ENCODE assay signal across 8 mouse cellular contexts in the genomic region with DNA sequence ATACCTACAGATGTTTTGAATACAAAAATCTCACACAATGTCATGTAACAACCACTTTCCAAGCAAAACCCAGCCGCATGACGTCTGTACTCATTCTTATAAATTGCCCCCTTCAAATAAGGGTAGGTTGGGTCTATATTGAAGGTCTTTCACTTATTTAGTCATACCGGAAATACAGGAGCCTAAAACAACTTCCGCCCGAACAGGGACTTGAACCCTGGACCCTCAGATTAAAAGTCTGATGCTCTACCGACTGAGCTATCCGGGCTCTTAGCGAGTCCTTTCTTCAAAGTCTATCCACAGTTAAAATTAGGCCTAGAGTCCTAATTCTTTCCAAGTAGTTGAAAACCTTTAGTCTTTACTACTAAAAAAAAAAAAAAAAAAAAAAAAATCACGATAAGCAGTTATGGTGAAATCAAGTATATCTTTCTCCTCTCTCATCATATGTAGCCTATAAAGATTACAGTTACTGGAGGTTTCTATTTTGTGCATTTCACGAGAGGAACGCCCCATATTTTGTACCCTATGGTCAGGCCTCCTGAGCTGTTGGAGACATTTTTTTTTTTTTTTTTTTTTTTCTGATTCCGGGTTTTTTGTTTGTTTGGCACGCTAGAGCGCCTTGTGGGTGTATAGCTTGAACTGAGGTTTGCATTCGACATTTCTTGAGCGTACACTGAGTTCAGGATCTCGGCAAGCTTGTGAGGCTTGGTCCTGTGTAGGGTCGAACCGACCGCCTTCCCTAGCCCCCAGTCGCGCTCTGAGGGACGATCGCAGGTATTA. TPM values are rescaled to one million over a fixed set of nuclear protein-coding genes. Genes with fewer than 3 reads are reported as not detected.
DNase-seq lines count a peak whose midpoint lies in the region; ATAC-seq lines count a peak whose summit lies in the region.

No protein-coding gene starts in this region.

- H3K4me2 ChIP-seq in intestine, embryonic 15.5 days (replicated peaks) = peak overlapping the region; percentile 69
- H3K4me2 ChIP-seq in midbrain, embryonic 11.5 days = peak overlapping the region; percentile 63

- H3K36me3 ChIP-seq in megakaryocyte, embryonic 14.5 days (replicated peaks; ENCODE audit: low read length) = no peaks in the 10 kb centered on the region
- no peaks in the 10 kb centered on the region for H3K36me3 ChIP-seq in intestine, embryonic 15.5 days
- no peaks in the 10 kb centered on the region for H3K36me3 ChIP-seq in midbrain, embryonic 11.5 days (ENCODE audit: control insufficient read depth, insufficient read depth, low read length)

- peak; percentile 63 to 80 for DNase-seq in cerebellum, postnatal 36 days
- DNase-seq in gastrocnemius, postnatal 25 days = peak; percentile 55
- peak; percentile 58 for DNase-seq in left cerebral cortex, postnatal 4 days
- DNase-seq in midbrain, embryonic 11.5 days (ENCODE audit: low spot score, missing footprints) = peak; percentile 99
- DNase-seq in spleen, adult 18-20 months = peak; percentile 43 to 62

- H3K27me3 ChIP-seq in megakaryocyte, embryonic 14.5 days (replicated peaks) = no peaks in the 10 kb centered on the region
- no peaks in the 10 kb centered on the region for H3K27me3 ChIP-seq in intestine, embryonic 15.5 days (replicated peaks)
- peaks cover 4% of the 10 kb centered on the region for H3K27me3 ChIP-seq in midbrain, embryonic 11.5 days (ENCODE audit: control insufficient read depth, insufficient read depth, low read length)

- peak overlapping the region; percentile 90 for H3K27ac ChIP-seq in intestine, embryonic 15.5 days
- H3K27ac ChIP-seq in midbrain, embryonic 11.5 days (ENCODE audit: low read depth, low read length) = peak overlapping the region; percentile 84

- peak overlapping the region; percentile 63 for H3K9ac ChIP-seq in intestine, embryonic 15.5 days
- H3K9ac ChIP-seq in midbrain, embryonic 11.5 days (ENCODE audit: low read length) = peak overlapping the region; percentile 82

- peaks cover 53% of the 10 kb centered on the region for H3K4me1 ChIP-seq in megakaryocyte, embryonic 14.5 days
- H3K4me1 ChIP-seq in intestine, embryonic 15.5 days (replicated peaks) = peaks cover 8% of the 10 kb centered on the region; the same call in 1 of the 2 replicates
- H3K4me1 ChIP-seq in midbrain, embryonic 11.5 days (ENCODE audit: control insufficient read depth, insufficient read depth, low read length) = peaks cover 3% of the 10 kb centered on the region; the same call in 1 of the 2 replicates

- H3K9me3 ChIP-seq in megakaryocyte, embryonic 14.5 days = no peaks in the 10 kb centered on the region
- H3K9me3 ChIP-seq in intestine, embryonic 15.5 days = no peaks in the 10 kb centered on the region
- no peaks in the 10 kb centered on the region for H3K9me3 ChIP-seq in midbrain, embryonic 11.5 days (ENCODE audit: control insufficient read depth, low read length)

- peak overlapping the region; percentile 95 for H3K4me3 ChIP-seq in megakaryocyte, embryonic 14.5 days (replicated peaks)
- H3K4me3 ChIP-seq in intestine, embryonic 15.5 days (replicated peaks) = peak overlapping the region; percentile 54
- H3K4me3 ChIP-seq in midbrain, embryonic 11.5 days (ENCODE audit: low read depth, low read length) = peak overlapping the region; percentile 64

- WGBS in intestine, embryonic 15.5 days = 1% methylated on average over 24 of the region's 24 CpGs
- under 1% methylated on average over 24 of the region's 24 CpGs for WGBS in midbrain, embryonic 11.5 days

- intact Hi-C loops in left cerebral cortex, postnatal 4 days (cut with DNase I) = loop anchor here (5.0 to 10.0 kb wide), 3 partner anchors 493 to 785 kb away; partner anchors contain the start of genes Dtx4, Gm4952, Lpxn and Zfp91

- ATAC-seq in megakaryocyte, adult 5-6 weeks (ENCODE audit: poor library complexity, severe bottlenecking) = no peak
- peak; percentile 23 for ATAC-seq in intestine, embryonic 15.5 days
- ATAC-seq in midbrain, embryonic 11.5 days (ENCODE audit: low FRiP score) = no peak

RNA-seq across cellular contexts. Expression of gene Olfr1423, which starts 31.4 kb away (rescaled TPM):
- not detected in 2 replicates for polyA plus RNA-seq in megakaryocyte, embryonic 14.5 days (2012; ENCODE audit: insufficient read depth, low replicate concordance)
- total RNA-seq in megakaryocyte, adult 5-6 weeks (2015) = 0.02 TPM in 1 of 2 replicates, not detected in the other
- total RNA-seq in megakaryocyte, adult 5-6 weeks (2017) = not detected in 2 replicates
- not detected for total RNA-seq in gastrocnemius, postnatal 25 days (2021)
- polyA plus RNA-seq in intestine, embryonic 15.5 days (2015; fragmentation: Nextera tagmentation; extraction: Ambion mirVana) = not detected in 2 replicates
- total RNA-seq in left cerebral cortex, postnatal 4 days (2021) = not detected
- polyA plus RNA-seq in midbrain, embryonic 11.5 days (2014; fragmentation: Nextera tagmentation; extraction: Ambion mirVana) = 0.03 TPM in 1 of 2 replicates, not detected in the other

RNA-seq across cellular contexts. Expression of gene Osbp, which starts 44.0 kb away (rescaled TPM):
- 0.73 and 3.0 TPM in 2 replicates for polyA plus RNA-seq in megakaryocyte, embryonic 14.5 days (2012; ENCODE audit: insufficient read depth, low replicate concordance)
- 35.0 and 36.9 TPM in 2 replicates for total RNA-seq in megakaryocyte, adult 5-6 weeks (2015)
- 42.6 and 43.3 TPM in 2 replicates for total RNA-seq in megakaryocyte, adult 5-6 weeks (2017)
- total RNA-seq in gastrocnemius, postnatal 25 days (2021) = 10 to 100 TPM; 56.9 to 63.4 TPM
- 4.2 and 4.4 TPM in 2 replicates for polyA plus RNA-seq in intestine, embryonic 15.5 days (2015; fragmentation: Nextera tagmentation; extraction: Ambion mirVana)
- total RNA-seq in left cerebral cortex, postnatal 4 days (2021) = 10 to 100 TPM; 52.5 to 54.4 TPM
- 5.3 and 6.0 TPM in 2 replicates for polyA plus RNA-seq in midbrain, embryonic 11.5 days (2014; fragmentation: Nextera tagmentation; extraction: Ambion mirVana)

RNA-seq across cellular contexts. Expression of gene Olfr1424, which starts 52.8 kb away (rescaled TPM):
- not detected in 2 replicates for polyA plus RNA-seq in megakaryocyte, embryonic 14.5 days (2012; ENCODE audit: insufficient read depth, low replicate concordance)
- not detected in 2 replicates for total RNA-seq in megakaryocyte, adult 5-6 weeks (2015)
- total RNA-seq in megakaryocyte, adult 5-6 weeks (2017) = not detected in 2 replicates
- total RNA-seq in gastrocnemius, postnatal 25 days (2021) = not detected
- not detected in 2 replicates for polyA plus RNA-seq in intestine, embryonic 15.5 days (2015; fragmentation: Nextera tagmentation; extraction: Ambion mirVana)
- total RNA-seq in left cerebral cortex, postnatal 4 days (2021) = not detected
- polyA plus RNA-seq in midbrain, embryonic 11.5 days (2014; fragmentation: Nextera tagmentation; extraction: Ambion mirVana) = not detected in 2 replicates
